Comparison of ENCODE assay signal across 15 mouse cellular contexts in genomic region chr10:23450997-23451396, GRCm38 (mm10).
A peak's percentile ranks its signal among the peaks of the same experiment; 100 is the strongest.
DNase-seq lines count a peak whose midpoint lies in the region; ATAC-seq and TF ChIP-seq lines count a peak whose summit lies in the region.
"Had no signal": no experiment of that assay in that cellular context is flagged by ENCODE, and none has a peak within 500 bp of the region (broad histone marks: within the 10 kb centered on the region; RNA-seq: fewer than 3 reads in every experiment).

No protein-coding gene starts in this region.

- TF ChIP-seq CTCF in layer of hippocampus, adult 2 months (conservative IDR thresholded peaks at IDR 0.05): peak; percentile 17; the same call in 1 of the 2 replicates
- peak; percentile 41 for TF ChIP-seq CTCF in Patski (IDR thresholded peaks at IDR 0.05)

- H3K4me3 ChIP-seq in layer of hippocampus, adult 2 months: no peak overlapping the region
- H3K4me3 ChIP-seq: forebrain, embryonic 13.5 days; heart, embryonic 15.5 days; hindbrain, embryonic 15.5 days had no signal

- no peak for DNase-seq in layer of hippocampus, adult 2 months (ENCODE audit: low spot score in 2 of 2)
- no peak for DNase-seq in layer of hippocampus, adult 18-20 months (ENCODE audit: low spot score in 2 of 2)
- DNase-seq in thymus, postnatal 4 days: peak; percentile 19
- DNase-seq in thymus, postnatal 10 days (ENCODE audit: low spot score in 2 of 2): no peak
- DNase-seq in Patski (ENCODE audit: low read depth, low spot score): no peak
- DNase-seq in Muller cell, postnatal 12 days (ENCODE audit: inconsistent ontology term): no peak
- DNase-seq in adrenal gland, postnatal 25 days: no peak
- DNase-seq: cerebellum, adult 9-11 months; heart, adult 11 months; lung, adult 2 months; right cerebral cortex, postnatal 14 days; thymus, postnatal 25 days had no signal

- CTCF ChIA-PET in Patski (lab: Charles Lee): no interaction called here

- in situ Hi-C loops in Patski (cut with MboI; ENCODE audit: low pct_unique_long_range_greater_than_20kb): no loop called here

- POLR2A ChIA-PET in Patski (lab: Charles Lee): no interaction called here

- H3K27ac ChIP-seq in layer of hippocampus, adult 2 months: no peak overlapping the region
- H3K27ac ChIP-seq: forebrain, embryonic 13.5 days; heart, embryonic 15.5 days; hindbrain, embryonic 15.5 days had no signal

- ATAC-seq in Patski: no peak
- ATAC-seq: forebrain, embryonic 13.5 days had no signal

- H3K27me3 ChIP-seq in Patski: no peaks in the 10 kb centered on the region
- H3K27me3 ChIP-seq: forebrain, embryonic 13.5 days; heart, embryonic 15.5 days; hindbrain, embryonic 15.5 days had no signal
